Mouse (Mus musculus) retina, postnatal 1 day (tissue): ENCODE data around the gene Hmgn2.
"Not testable (repeated sequence)": the region's sequence is repeated elsewhere in the genome, so short reads cannot be mapped to it uniquely, and the experiment has no call there.

ENCODE experiments used
- DNase-seq: peaks from one replicate; pipeline ENCODE4 v3.0.0-alpha.2; 2012

Gene Hmgn2

GRCm38 (mm10) chr4:133918093-133918825, 50.2 kb downstream of the Hmgn2 start:
- DNase-seq = not testable (repeated sequence)
